Mouse (Mus musculus) ES-Bruce4 (cell line): ENCODE measurements around the gene Sipa1l1.

ENCODE experiments used
- CTCF ChIP-seq: IDR thresholded peaks from one replicate; pipeline ENCODE4 v1.8.1; 2011; ENCODE audit warnings: low read depth, low read length
- EP300 ChIP-seq: IDR thresholded peaks from 2 replicates; pipeline ENCODE4 v1.6.1; 2011; ENCODE audit warnings: low read depth, low read length; ENCODE audit not compliant: insufficient read depth
- POLR2A ChIP-seq: IDR thresholded peaks from one replicate; pipeline ENCODE4 v1.8.1; 2011; ENCODE audit warnings: low read length; ENCODE audit not compliant: insufficient read depth

- TF ChIP-seq CTCF (no peak), POLR2A (no peak), EP300 (no peak)
Measured at GRCm38 (mm10) chr12:82367345-82367744, 198.2 kb downstream of the Sipa1l1 start.
